Mouse (Mus musculus) adipose tissue, adult 10 weeks (tissue): ENCODE results near the gene Tspo. TPM values are rescaled to one million over a fixed set of nuclear protein-coding genes. Genes with fewer than 3 reads are reported as not detected.

Experiments
- polyA plus RNA-seq: library from polyadenylated mRNA; stranded (reverse); fragments of 350-450 nt; fragmentation: Illumina TruSeq; extraction: RNeasy Lipid Tissue Mini Kit (QIAGEN cat#74804); gene quantifications from one replicate; pipeline ENCODE4 v1.2.3, GENCODE M21; 2014; ENCODE audit warnings: low read depth, low replicate concordance

Gene Tspo
- 268 TPM for polyA plus RNA-seq

GRCm38 (mm10) chr15:83563327-83563856 lies at the start of gene Tspo, which contains the start of gene Mcat:
Tspo (plus strand) TSS chr15:83563592.
Mcat (minus strand) TSS chr15:83563787.

GRCm38 (mm10) chr15:83526424-83527091 lies 36.8 kb upstream of the Tspo start, which contains the start of gene Bik:
Bik (plus strand) TSS chr15:83526862.

GRCm38 (mm10) chr15:83594513-83595363 lies 31.3 kb downstream of the Tspo start, which contains the start of gene Ttll12:
Ttll12 (minus strand) TSS chr15:83595157.

Other genes starting within 250 kb of the Tspo start
- gene Arfgap3, start 213.3 kb upstream of the Tspo start, polyA plus RNA-seq, result 39.2 TPM
- gene Pacsin2, start 99.0 kb upstream of the Tspo start, polyA plus RNA-seq, result 46.8 TPM
- gene Ttll1, start 52.7 kb upstream of the Tspo start, polyA plus RNA-seq, result 7.3 TPM
- gene Bik, start 36.7 kb upstream of the Tspo start, polyA plus RNA-seq, result 5.3 TPM
- gene Mcat, start 195 bp downstream of the Tspo start, polyA plus RNA-seq, result 20.3 TPM
- 11.1 TPM for gene Ttll12, start 31.6 kb downstream of the Tspo start, polyA plus RNA-seq
- gene Scube1, start 161.4 kb downstream of the Tspo start, polyA plus RNA-seq, result 46.5 TPM
- 0.32 TPM for gene Mpped1, start 215.9 kb downstream of the Tspo start, polyA plus RNA-seq